In genomic region chr16:30227352-30227751, GRCm38 (mm10) we compare ENCODE assay signal across 14 mouse cellular contexts. TPM values are rescaled to one million over a fixed set of nuclear protein-coding genes. Genes with fewer than 3 reads are reported as not detected.
A peak's percentile ranks its signal among the peaks of the same experiment; 100 is the strongest.
DNase-seq lines count a peak whose midpoint lies in the region; ATAC-seq and TF ChIP-seq lines count a peak whose summit lies in the region.
"Had no signal": no experiment of that assay in that cellular context is flagged by ENCODE, and none has a peak within 500 bp of the region (broad histone marks: within the 10 kb centered on the region; RNA-seq: fewer than 3 reads in every experiment).

No protein-coding gene starts in this region.

- no peak overlapping the region for H3K4me2 ChIP-seq in kidney, embryonic 16.5 days (replicated peaks; ENCODE audit: low read depth, low read length)
- no peak overlapping the region for H3K4me2 ChIP-seq in CH12.LX (ENCODE audit: insufficient read depth, low read depth, poor library complexity, severe bottlenecking)
- H3K4me2 ChIP-seq in midbrain, embryonic 11.5 days, result no peak overlapping the region
- H3K4me2 ChIP-seq: heart, embryonic 15.5 days; neural tube, embryonic 15.5 days had no signal

- ATAC-seq in kidney, embryonic 16.5 days (ENCODE audit: low FRiP score, low TSS enrichment), result peak; percentile 91
- no peak for ATAC-seq in midbrain, embryonic 11.5 days (ENCODE audit: low FRiP score)

- peaks cover 12% of the 10 kb centered on the region for H3K4me1 ChIP-seq in kidney, embryonic 16.5 days (ENCODE audit: insufficient read depth, low read length)
- H3K4me1 ChIP-seq in CH12.LX (ENCODE audit: control insufficient read depth in 1 of 2, insufficient read depth in 2 of 2), result peaks cover 5 to 24% of the 10 kb centered on the region in 2 experiments
- H3K4me1 ChIP-seq in midbrain, embryonic 11.5 days (ENCODE audit: control insufficient read depth, insufficient read depth, low read length), result peaks cover 3% of the 10 kb centered on the region; the same call in 1 of the 2 replicates
- H3K4me1 ChIP-seq: heart, embryonic 15.5 days; neural tube, embryonic 15.5 days had no signal

- DNase-seq in kidney, postnatal 14 days, result no peak
- peak; percentile 65 for DNase-seq in CH12.LX (ENCODE audit: extremely low read depth)
- DNase-seq in lung, postnatal 36 days, result peak; percentile 18
- DNase-seq in thymus, adult 18-20 months, result peak; percentile 32 to 60
- DNase-seq in midbrain, embryonic 11.5 days (ENCODE audit: low spot score, missing footprints), result no peak
- DNase-seq in right cerebral cortex, postnatal 4 days, result no peak
- no peak for DNase-seq in frontal cortex, adult 2 months (ENCODE audit: extremely low spot score in 1 of 2, low spot score in 1 of 2)
- DNase-seq: cerebellum, postnatal 25 days; kidney, adult 18-20 months had no signal

- WGBS in kidney, embryonic 16.5 days, result 9% methylated on average over 7 of the region's 7 CpGs
- 75% methylated on average over 7 of the region's 7 CpGs for WGBS in midbrain, embryonic 11.5 days

- TF ChIP-seq POLR2A in CH12.LX (IDR thresholded peaks at IDR 0.05; ENCODE audit: low read depth, low read length), result no peak

- no peak for TF ChIP-seq EP300 in CH12.LX (IDR thresholded peaks at IDR 0.05; ENCODE audit: low read length)

- dilution Hi-C loops in CH12.LX (cut with MboI; ENCODE audit: extremely low pct_ligation_motif_present, extremely low pct_unique_long_range_greater_than_20kb, low sequenced_read_pairs), result no loop called here

- H3K27me3 ChIP-seq in kidney, embryonic 16.5 days (ENCODE audit: insufficient read depth, low read length), result no peaks in the 10 kb centered on the region
- H3K27me3 ChIP-seq in CH12.LX (replicated peaks), result peaks cover 2% of the 10 kb centered on the region
- peaks cover 2% of the 10 kb centered on the region for H3K27me3 ChIP-seq in midbrain, embryonic 11.5 days (ENCODE audit: control insufficient read depth, insufficient read depth, low read length)

- H3K9me3 ChIP-seq in kidney, embryonic 16.5 days (ENCODE audit: low read length), result no peaks in the 10 kb centered on the region
- peaks cover 2% of the 10 kb centered on the region for H3K9me3 ChIP-seq in CH12.LX (replicated peaks; ENCODE audit: low read length)
- H3K9me3 ChIP-seq in midbrain, embryonic 11.5 days (ENCODE audit: control insufficient read depth, low read length), result no peaks in the 10 kb centered on the region
- H3K9me3 ChIP-seq: heart, embryonic 15.5 days; neural tube, embryonic 15.5 days had no signal

- H3K4me3 ChIP-seq in kidney, embryonic 16.5 days (ENCODE audit: low read length), result no peak overlapping the region
- H3K4me3 ChIP-seq in CH12.LX (replicated peaks in 1 of 3; ENCODE audit: low read depth in 2 of 3, low read length in 2 of 3, poor library complexity in 1 of 3), result no peak overlapping the region
- no peak overlapping the region for H3K4me3 ChIP-seq in midbrain, embryonic 11.5 days (ENCODE audit: low read depth, low read length)
- H3K4me3 ChIP-seq: heart, embryonic 15.5 days; neural tube, embryonic 15.5 days had no signal

- H3K9ac ChIP-seq in kidney, embryonic 16.5 days (replicated peaks; ENCODE audit: low read length), result no peak overlapping the region
- H3K9ac ChIP-seq in CH12.LX (ENCODE audit: insufficient read depth, low read depth), result no peak overlapping the region
- H3K9ac ChIP-seq in midbrain, embryonic 11.5 days (ENCODE audit: low read length), result no peak overlapping the region
- H3K9ac ChIP-seq: heart, embryonic 15.5 days; neural tube, embryonic 15.5 days had no signal

- in situ Hi-C loops in CH12.LX (cut with MboI; ENCODE audit: low pct_ligation_motif_present, low pct_unique_long_range_greater_than_20kb, low sequenced_read_pairs), result loop anchor here (10.0 kb wide), 1 partner anchor 493 kb away; no protein-coding TSS in a partner anchor

- TF ChIP-seq RAD21 in CH12.LX (IDR thresholded peaks at IDR 0.05; ENCODE audit: low read depth, low read length), result no peak

- no peaks in the 10 kb centered on the region for H3K36me3 ChIP-seq in kidney, embryonic 16.5 days (ENCODE audit: insufficient read depth, low read length)
- H3K36me3 ChIP-seq in CH12.LX (replicated peaks in 1 of 2; ENCODE audit: control insufficient read depth in 1 of 2, insufficient read depth in 1 of 2, low read length in 1 of 2), result no peaks in the 10 kb centered on the region
- H3K36me3 ChIP-seq in midbrain, embryonic 11.5 days (ENCODE audit: control insufficient read depth, insufficient read depth, low read length), result no peaks in the 10 kb centered on the region
- H3K36me3 ChIP-seq: heart, embryonic 15.5 days; neural tube, embryonic 15.5 days had no signal

- 0 out of 2 replicates have a peak overlapping the region, but pooled peaks have one; percentile 25 for H3K27ac ChIP-seq in kidney, embryonic 16.5 days (ENCODE audit: low read length)
- H3K27ac ChIP-seq in CH12.LX (ENCODE audit: insufficient read depth, low read depth), result no peak overlapping the region
- H3K27ac ChIP-seq in midbrain, embryonic 11.5 days (ENCODE audit: low read depth, low read length), result no peak overlapping the region
- H3K27ac ChIP-seq: heart, embryonic 15.5 days; macrophage; neural tube, embryonic 15.5 days had no signal

- no peak for TF ChIP-seq CTCF in CH12.LX (conservative IDR thresholded peaks at IDR 0.05 in 1 of 2, IDR thresholded peaks at IDR 0.05 in 1 of 2; ENCODE audit: low read depth in 2 of 2, low read length in 2 of 2)

- H3K79me2 ChIP-seq in CH12.LX (replicated peaks; ENCODE audit: control insufficient read depth, extremely low read depth, insufficient read depth, poor library complexity, severe bottlenecking), result no peaks in the 10 kb centered on the region

TF ChIP-seq in CH12.LX, 34 proteins besides CTCF, POLR2A, EP300 and RAD21:
- no peak for TF ChIP-seq UBTF (IDR thresholded peaks at IDR 0.05; ENCODE audit: low read depth, low read length)
- no peak for TF ChIP-seq MAX (IDR thresholded peaks at IDR 0.05; ENCODE audit: low read length)
- TF ChIP-seq ETS1 (conservative IDR thresholded peaks at IDR 0.05; ENCODE audit: low read depth, low read length), result peak; percentile 55; the same call in 1 of the 2 replicates
- no peak for TF ChIP-seq POLR2AphosphoS2 (IDR thresholded peaks at IDR 0.05; ENCODE audit: low read depth, low read length)
- TF ChIP-seq BHLHE40 (IDR thresholded peaks at IDR 0.05; ENCODE audit: low read depth, low read length), result peak; percentile 19; the same call in 1 of the 2 replicates
- TF ChIP-seq ELF1 (IDR thresholded peaks at IDR 0.05; ENCODE audit: low read depth, low read length), result no peak
- TF ChIP-seq CHD1 (IDR thresholded peaks at IDR 0.05; ENCODE audit: low read depth, low read length), result no peak
- no peak for TF ChIP-seq RCOR1 (conservative IDR thresholded peaks at IDR 0.05; ENCODE audit: low read depth, low read length)
- no peak for TF ChIP-seq ZKSCAN1 (IDR thresholded peaks at IDR 0.05; ENCODE audit: borderline replicate concordance, low read depth, low read length)
- no peak for TF ChIP-seq MAFK (IDR thresholded peaks at IDR 0.05; ENCODE audit: insufficient replicate concordance, low read length)
- TF ChIP-seq TBP (conservative IDR thresholded peaks at IDR 0.05; ENCODE audit: low read depth, low read length), result no peak
- no peak for TF ChIP-seq KAT2A (IDR thresholded peaks at IDR 0.05; ENCODE audit: insufficient replicate concordance, low read length)
- TF ChIP-seq ZMIZ1 (IDR thresholded peaks at IDR 0.05; ENCODE audit: low read depth, low read length), result no peak
- peak; percentile 54; the same call in 1 of the 2 replicates for TF ChIP-seq TCF12 (IDR thresholded peaks at IDR 0.05; ENCODE audit: low read depth, low read length)
- no peak for TF ChIP-seq E2F4 (IDR thresholded peaks at IDR 0.05; ENCODE audit: insufficient replicate concordance, low read depth, low read length)
- TF ChIP-seq IRF4 (IDR thresholded peaks at IDR 0.05; ENCODE audit: low read depth, low read length), result peak; percentile 18; the same call in 1 of the 2 replicates

RNA-seq across cellular contexts. Expression of gene Cpn2, which starts 39.9 kb away (rescaled TPM):
- not detected in 2 replicates for polyA plus RNA-seq in kidney, embryonic 16.5 days (2015; fragmentation: Nextera tagmentation; extraction: Ambion mirVana)
- total RNA-seq in CH12.LX (2012; rRNA removed) (not detected in 2 replicates), CH12.LX (2014; rRNA removed) (not detected in 2 replicates)
- not detected in 2 replicates for polyA plus RNA-seq in CH12.LX (2012; ENCODE audit: insufficient read length, low read depth)
- polyA plus RNA-seq in midbrain, embryonic 11.5 days (2014; fragmentation: Nextera tagmentation; extraction: Ambion mirVana), result not detected in 2 replicates
- not detected in 2 replicates for polyA plus RNA-seq in frontal cortex, adult 2 months (2012; rRNA removed)
- total RNA-seq: left cerebral cortex, adult 8-10 months had no signal
- polyA plus RNA-seq: heart, embryonic 15.5 days; macrophage; neural tube, embryonic 15.5 days had no signal

RNA-seq across cellular contexts. Expression of gene Lrrc15, which starts 55.7 kb away (rescaled TPM):
- polyA plus RNA-seq in kidney, embryonic 16.5 days (2015; fragmentation: Nextera tagmentation; extraction: Ambion mirVana), result 1.6 and 1.7 TPM in 2 replicates
- not detected in 2 replicates for total RNA-seq in CH12.LX (2012; rRNA removed)
- not detected in 2 replicates for total RNA-seq in CH12.LX (2014; rRNA removed)
- not detected in 2 replicates for polyA plus RNA-seq in CH12.LX (2012; ENCODE audit: insufficient read length, low read depth)
- 0.63 and 0.72 TPM in 2 replicates for polyA plus RNA-seq in midbrain, embryonic 11.5 days (2014; fragmentation: Nextera tagmentation; extraction: Ambion mirVana)
- not detected in 2 replicates for polyA plus RNA-seq in frontal cortex, adult 2 months (2012; rRNA removed)
- total RNA-seq: left cerebral cortex, adult 8-10 months had no signal
- polyA plus RNA-seq: macrophage had no signal

Comparison
In these comparisons a context has a peak if more than half of its experiments do, and no peak if none do; other contexts are left out.
1. DNase-seq: peak in CH12.LX (single experiment), lung, postnatal 36 days (single experiment) and thymus, adult 18-20 months (2 of 2); none in kidney, postnatal 14 days (single experiment), midbrain, embryonic 11.5 days (single experiment), right cerebral cortex, postnatal 4 days (single experiment) and frontal cortex, adult 2 months (0 of 2).